Mouse (Mus musculus): ENCODE data around the gene Ccl4. TPM values are rescaled to one million over a fixed set of nuclear protein-coding genes. Genes with fewer than 3 reads are reported as not detected.

The Ccl4 gene
- 0.57 TPM in 1 of 2 replicates, not detected in the other for polyA plus RNA-seq (2016; fragmentation: Nextera tagmentation; extraction: Ambion mirVana)

DNA sequence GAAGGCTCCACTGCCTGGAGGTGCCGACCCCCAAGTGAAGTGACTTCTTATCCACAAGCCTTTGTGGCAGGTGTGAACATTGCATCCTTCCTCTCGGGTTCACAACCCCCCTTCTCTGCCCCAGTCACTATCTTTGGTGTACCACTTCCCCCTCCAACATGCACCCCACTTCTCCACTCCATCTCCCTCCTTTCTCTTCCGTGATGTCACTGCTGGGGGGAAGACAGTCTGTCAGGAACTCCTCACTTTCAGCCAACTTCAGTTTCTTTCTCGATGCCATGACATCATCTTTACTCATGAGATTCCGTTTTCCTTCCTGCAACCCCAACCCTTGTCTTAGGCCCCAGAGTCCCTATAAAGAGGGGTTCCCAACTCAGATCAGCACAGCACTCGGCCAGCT, at the start of gene Ccl4:
Ccl4 (plus strand) TSS at position 381 of the 400 bp plus-strand sequence.
- H3K27me3 ChIP-seq (ENCODE audit: low read depth, poor library complexity, severe bottlenecking): no peaks in the 10 kb centered on the region
- H3K27ac ChIP-seq (replicated peaks): no peak within 1 kb of the TSS
- H3K9me3 ChIP-seq (replicated peaks): no peaks in the 10 kb centered on the region
- no peak for DNase-seq (ENCODE audit: low spot score)
- WGBS: 88% methylated on average over 6 of the region's 6 CpGs
- H3K4me3 ChIP-seq: no peak within 1 kb of the TSS
- H3K4me1 ChIP-seq: no peaks in the 10 kb centered on the region
- H3K36me3 ChIP-seq: no peaks in the 10 kb centered on the region

DNA sequence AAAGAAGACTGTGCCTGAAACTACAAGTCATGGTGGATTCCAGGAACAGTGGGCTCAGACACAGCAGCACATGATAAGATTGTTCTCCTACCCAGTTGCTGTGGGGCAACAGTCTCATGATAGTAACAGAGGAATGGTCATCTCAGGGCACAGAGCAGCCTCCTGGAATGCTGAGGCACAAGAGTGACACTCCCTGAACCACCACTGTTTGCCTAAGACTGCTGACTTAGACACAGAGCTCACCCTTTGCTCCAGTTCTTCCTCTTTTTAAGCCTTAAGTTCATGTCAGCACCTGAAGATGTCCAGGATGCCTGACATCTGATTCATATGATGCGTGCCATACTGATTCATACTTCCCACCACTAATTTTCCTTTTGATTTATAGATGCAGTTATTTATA, 45.8 kb upstream of the Ccl4 start:
- H3K4me1 ChIP-seq: peaks cover 4% of the 10 kb centered on the region; the same call in 1 of the 2 replicates
- 92% methylated on average over 1 of the region's 1 CpGs for WGBS
- H3K27ac ChIP-seq (replicated peaks): no peak overlapping the region
- H3K27me3 ChIP-seq (ENCODE audit: low read depth, poor library complexity, severe bottlenecking): no peaks in the 10 kb centered on the region
- H3K36me3 ChIP-seq: no peaks in the 10 kb centered on the region
- no peaks in the 10 kb centered on the region for H3K9me3 ChIP-seq (replicated peaks)
- no peak overlapping the region for H3K4me3 ChIP-seq
- no peak for DNase-seq (ENCODE audit: low spot score)

DNA sequence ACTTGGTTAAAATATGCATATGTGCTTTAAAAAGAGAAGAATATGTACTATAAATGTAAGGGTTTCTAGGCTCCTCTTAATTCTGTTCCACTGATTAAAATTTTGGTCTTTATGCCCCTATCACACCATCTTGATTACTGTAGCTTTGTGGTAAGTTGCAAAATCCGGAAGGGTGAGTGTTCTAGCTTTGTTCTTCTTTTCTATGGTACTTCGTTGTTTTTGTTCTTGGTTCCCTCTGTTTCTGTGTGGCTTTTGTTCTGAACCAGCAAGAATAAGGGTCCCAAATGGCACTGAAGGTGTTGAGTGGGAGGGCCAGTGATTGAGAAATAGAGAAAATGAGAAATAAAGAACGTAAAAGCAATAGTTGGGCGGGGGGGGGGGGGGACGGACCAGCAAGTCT, 44.1 kb upstream of the Ccl4 start:
- DNase-seq (ENCODE audit: low spot score): no peak
- Histone ChIP-seq H3K4me3 (no peak overlapping the region), H3K36me3 (no peaks in the 10 kb centered on the region), H3K27ac (replicated peaks) (no peak overlapping the region), H3K9me3 (replicated peaks) (no peaks in the 10 kb centered on the region), H3K27me3 (ENCODE audit: low read depth, poor library complexity, severe bottlenecking) (no peaks in the 10 kb centered on the region), H3K4me1 (peaks cover 4% of the 10 kb centered on the region; the same call in 1 of the 2 replicates)
- WGBS: 70% methylated on average over 5 of the region's 5 CpGs

DNA sequence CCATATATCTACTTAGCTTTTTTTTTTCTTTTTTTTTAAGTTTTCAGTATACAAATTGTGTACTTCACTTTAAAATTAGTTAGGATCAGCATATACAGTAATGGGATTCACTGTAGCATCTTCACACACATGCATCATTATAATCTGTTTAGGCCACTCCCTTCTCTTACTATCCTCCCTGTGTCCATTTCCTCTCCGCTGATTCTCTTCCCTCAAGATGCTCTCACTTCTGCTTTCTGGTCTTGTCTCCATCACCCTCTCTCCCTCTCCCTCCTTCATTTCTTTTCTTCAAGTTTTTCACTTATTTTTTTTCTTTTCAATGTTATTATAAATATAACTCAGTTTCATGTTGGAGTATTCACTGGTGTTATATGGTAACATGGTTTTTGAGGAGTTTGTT, 43.3 kb upstream of the Ccl4 start:
- no peak for DNase-seq (ENCODE audit: low spot score)
- 94% methylated on average over 1 of the region's 1 CpGs for WGBS
- no peaks in the 10 kb centered on the region for H3K27me3 ChIP-seq (ENCODE audit: low read depth, poor library complexity, severe bottlenecking)
- H3K4me3 ChIP-seq: no peak overlapping the region
- no peaks in the 10 kb centered on the region for H3K9me3 ChIP-seq (replicated peaks)
- H3K36me3 ChIP-seq: no peaks in the 10 kb centered on the region
- no peak overlapping the region for H3K27ac ChIP-seq (replicated peaks)
- H3K4me1 ChIP-seq: peaks cover 4% of the 10 kb centered on the region; the same call in 1 of the 2 replicates

DNA sequence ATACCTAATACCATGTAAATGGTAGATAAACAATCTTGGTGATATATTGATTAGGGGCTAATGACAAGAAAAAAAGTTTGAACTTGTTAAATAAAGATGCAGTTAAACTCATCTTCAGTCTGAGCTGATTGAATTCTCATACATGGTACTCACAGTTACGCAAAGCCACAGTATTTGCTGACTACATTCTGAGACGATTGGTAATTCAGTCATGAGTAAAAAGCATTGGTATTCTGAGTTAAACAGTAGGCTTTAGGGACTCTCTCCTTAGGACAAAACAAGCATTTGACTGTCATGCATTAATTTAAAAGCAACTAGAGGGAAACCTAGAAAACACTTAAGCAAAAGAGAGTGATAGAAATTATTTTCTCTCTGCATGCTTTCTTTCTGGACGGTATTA, 38.8 kb upstream of the Ccl4 start:
- Histone ChIP-seq H3K4me1 (peaks cover 4% of the 10 kb centered on the region; the same call in 1 of the 2 replicates), H3K4me3 (no peak overlapping the region), H3K36me3 (no peaks in the 10 kb centered on the region), H3K9me3 (replicated peaks) (no peaks in the 10 kb centered on the region), H3K27me3 (ENCODE audit: low read depth, poor library complexity, severe bottlenecking) (no peaks in the 10 kb centered on the region), H3K27ac (replicated peaks) (no peak overlapping the region)
- WGBS: 87% methylated on average over 3 of the region's 3 CpGs
- no peak for DNase-seq (ENCODE audit: low spot score)

DNA sequence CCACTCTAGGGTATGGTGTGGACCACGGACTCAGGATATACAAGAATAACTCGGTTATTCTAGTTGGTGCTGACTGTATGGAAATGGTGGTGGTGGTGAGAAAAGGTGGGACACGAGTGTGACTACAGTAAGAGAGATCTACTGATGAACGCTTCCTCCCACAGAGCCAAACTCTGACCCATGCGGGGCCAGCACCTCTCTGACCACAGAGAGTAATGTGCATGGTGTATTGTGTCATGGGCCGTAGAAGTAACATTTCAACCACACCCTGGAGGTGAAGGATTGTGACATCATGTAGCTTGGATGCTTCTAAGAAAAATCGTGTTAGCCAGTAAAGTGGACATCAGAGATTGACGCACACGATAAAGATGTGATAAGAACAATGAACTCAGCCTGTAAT, 33.6 kb upstream of the Ccl4 start:
- no peaks in the 10 kb centered on the region for H3K9me3 ChIP-seq (replicated peaks)
- no peaks in the 10 kb centered on the region for H3K36me3 ChIP-seq
- no peak for DNase-seq (ENCODE audit: low spot score)
- H3K27ac ChIP-seq (replicated peaks): no peak overlapping the region
- no peaks in the 10 kb centered on the region for H3K4me1 ChIP-seq
- H3K4me3 ChIP-seq: no peak overlapping the region
- 89% methylated on average over 9 of the region's 9 CpGs for WGBS
- no peaks in the 10 kb centered on the region for H3K27me3 ChIP-seq (ENCODE audit: low read depth, poor library complexity, severe bottlenecking)

DNA sequence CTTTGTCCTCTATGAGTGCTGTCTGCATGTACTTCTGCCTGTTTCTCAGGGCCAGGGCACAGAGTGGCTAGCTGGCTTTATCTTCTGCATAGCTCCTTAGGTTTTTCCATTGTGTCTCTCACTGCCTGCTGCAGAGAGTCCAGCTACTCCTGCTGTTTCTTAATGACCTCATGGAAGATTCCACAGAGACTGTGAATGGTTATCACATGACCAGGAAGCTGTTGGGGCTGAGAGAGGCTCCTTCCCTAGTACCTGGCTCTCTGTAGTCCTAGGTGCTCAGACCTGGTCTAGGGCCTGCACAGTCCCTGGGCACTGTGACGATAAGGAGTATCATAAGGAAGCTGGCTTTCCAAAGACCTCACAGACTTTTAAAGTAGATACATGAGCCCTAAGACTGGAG, 31.8 kb upstream of the Ccl4 start:
- Histone ChIP-seq H3K9me3 (replicated peaks) (no peaks in the 10 kb centered on the region), H3K27ac (replicated peaks) (no peak overlapping the region), H3K36me3 (no peaks in the 10 kb centered on the region), H3K4me1 (peaks cover 3% of the 10 kb centered on the region; the same call in 1 of the 2 replicates), H3K4me3 (no peak overlapping the region), H3K27me3 (ENCODE audit: low read depth, poor library complexity, severe bottlenecking) (no peaks in the 10 kb centered on the region)
- DNase-seq (ENCODE audit: low spot score): no peak
- WGBS: 97% methylated on average over 1 of the region's 1 CpGs

DNA sequence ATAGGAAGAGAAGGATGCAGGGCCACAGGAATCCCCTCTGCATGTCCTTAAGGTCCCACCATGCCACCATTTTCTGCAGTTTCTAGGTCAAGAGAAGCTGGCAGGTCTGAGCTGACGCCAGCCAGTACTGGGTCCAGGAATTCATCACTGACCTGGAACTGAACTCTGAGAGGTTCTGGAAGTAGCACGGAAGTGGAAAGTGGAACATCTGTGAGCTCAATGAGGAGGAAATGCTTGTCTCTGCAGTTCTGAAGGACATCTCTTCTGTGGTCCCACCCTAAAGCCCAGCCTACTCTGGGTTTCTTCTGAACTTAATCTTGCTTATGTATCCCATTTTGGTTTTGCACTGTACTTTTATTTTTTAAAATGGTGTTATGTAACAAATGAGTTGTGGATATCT, 31.3 kb upstream of the Ccl4 start:
- no peaks in the 10 kb centered on the region for H3K27me3 ChIP-seq (ENCODE audit: low read depth, poor library complexity, severe bottlenecking)
- no peaks in the 10 kb centered on the region for H3K9me3 ChIP-seq (replicated peaks)
- peaks cover 3% of the 10 kb centered on the region; the same call in 1 of the 2 replicates for H3K4me1 ChIP-seq
- no peak overlapping the region for H3K27ac ChIP-seq (replicated peaks)
- WGBS: 76% methylated on average over 2 of the region's 2 CpGs
- no peaks in the 10 kb centered on the region for H3K36me3 ChIP-seq
- no peak overlapping the region for H3K4me3 ChIP-seq
- no peak for DNase-seq (ENCODE audit: low spot score)

DNA sequence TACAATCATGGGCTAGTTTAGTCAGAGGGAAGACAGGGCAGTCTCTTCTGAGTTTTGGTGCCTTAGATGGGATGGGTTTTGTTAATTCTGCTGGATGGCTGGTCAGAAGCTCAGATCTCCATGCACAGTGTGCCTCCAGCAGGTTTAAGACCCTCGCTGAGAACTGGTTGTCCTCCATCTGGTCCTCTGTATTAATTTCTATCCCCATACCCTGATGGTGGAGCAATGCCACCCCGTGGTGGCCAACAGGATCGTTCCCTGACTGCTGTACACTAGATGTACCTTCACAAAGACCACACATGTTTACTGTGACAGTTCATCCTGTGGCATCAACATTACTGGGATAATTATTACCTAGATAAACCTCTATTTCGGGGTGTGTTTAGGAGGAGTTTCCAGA, 29.6 kb upstream of the Ccl4 start:
- Histone ChIP-seq H3K36me3 (no peaks in the 10 kb centered on the region), H3K27ac (replicated peaks) (no peak overlapping the region), H3K4me3 (no peak overlapping the region), H3K9me3 (replicated peaks) (no peaks in the 10 kb centered on the region), H3K27me3 (ENCODE audit: low read depth, poor library complexity, severe bottlenecking) (no peaks in the 10 kb centered on the region), H3K4me1 (peaks cover 3% of the 10 kb centered on the region; the same call in 1 of the 2 replicates)
- no peak for DNase-seq (ENCODE audit: low spot score)
- WGBS: 73% methylated on average over 4 of the region's 4 CpGs

DNA sequence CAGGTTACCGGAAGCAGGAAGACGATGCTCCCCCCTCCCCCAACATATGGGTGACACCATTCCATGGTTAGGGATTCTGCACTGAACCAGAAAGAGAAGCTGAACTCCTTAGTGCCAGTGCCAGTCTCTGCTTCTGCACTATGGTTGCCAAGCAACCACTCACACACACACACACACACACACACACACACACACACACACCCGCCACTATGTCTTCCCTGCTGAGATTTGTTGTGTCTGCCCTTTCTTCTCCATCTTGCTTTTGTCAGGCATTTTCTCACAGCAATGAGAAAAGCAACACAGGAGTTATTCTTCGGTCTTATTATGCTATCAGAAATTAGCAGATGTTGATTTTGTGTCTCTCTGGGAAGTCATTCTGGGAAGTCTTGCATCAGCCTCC, 28.0 kb upstream of the Ccl4 start:
- H3K4me1 ChIP-seq: peaks cover 3% of the 10 kb centered on the region; the same call in 1 of the 2 replicates
- no peak overlapping the region for H3K27ac ChIP-seq (replicated peaks)
- H3K36me3 ChIP-seq: no peaks in the 10 kb centered on the region
- peak; percentile 15 for DNase-seq (ENCODE audit: low spot score)
- no peak overlapping the region for H3K4me3 ChIP-seq
- no peaks in the 10 kb centered on the region for H3K9me3 ChIP-seq (replicated peaks)
- 58% methylated on average over 4 of the region's 4 CpGs for WGBS
- no peaks in the 10 kb centered on the region for H3K27me3 ChIP-seq (ENCODE audit: low read depth, poor library complexity, severe bottlenecking)

DNA sequence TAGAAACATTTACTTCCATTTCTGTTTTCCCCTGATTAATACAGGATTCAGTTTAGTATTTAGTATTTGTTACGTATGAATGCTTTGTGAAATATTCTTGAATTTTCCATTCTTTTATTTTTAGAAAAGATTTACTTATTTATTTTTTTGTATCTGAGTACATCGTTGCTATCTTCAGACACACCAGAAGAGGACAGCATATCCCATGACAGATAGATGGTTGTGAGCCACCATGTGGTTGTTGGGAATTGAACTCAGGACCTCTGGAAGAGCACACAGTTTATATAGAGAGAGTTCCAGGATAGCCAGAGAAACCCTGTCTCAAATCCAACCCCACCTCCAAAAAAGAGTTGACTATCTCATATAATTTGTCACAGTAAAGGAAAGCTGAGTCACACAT, 27.5 kb upstream of the Ccl4 start:
- no peak for DNase-seq (ENCODE audit: low spot score)
- WGBS: 93% methylated on average over 2 of the region's 2 CpGs
- Histone ChIP-seq H3K9me3 (replicated peaks) (no peaks in the 10 kb centered on the region), H3K27ac (replicated peaks) (no peak overlapping the region), H3K4me1 (peaks cover 3% of the 10 kb centered on the region; the same call in 1 of the 2 replicates), H3K4me3 (no peak overlapping the region), H3K27me3 (ENCODE audit: low read depth, poor library complexity, severe bottlenecking) (no peaks in the 10 kb centered on the region), H3K36me3 (no peaks in the 10 kb centered on the region)

DNA sequence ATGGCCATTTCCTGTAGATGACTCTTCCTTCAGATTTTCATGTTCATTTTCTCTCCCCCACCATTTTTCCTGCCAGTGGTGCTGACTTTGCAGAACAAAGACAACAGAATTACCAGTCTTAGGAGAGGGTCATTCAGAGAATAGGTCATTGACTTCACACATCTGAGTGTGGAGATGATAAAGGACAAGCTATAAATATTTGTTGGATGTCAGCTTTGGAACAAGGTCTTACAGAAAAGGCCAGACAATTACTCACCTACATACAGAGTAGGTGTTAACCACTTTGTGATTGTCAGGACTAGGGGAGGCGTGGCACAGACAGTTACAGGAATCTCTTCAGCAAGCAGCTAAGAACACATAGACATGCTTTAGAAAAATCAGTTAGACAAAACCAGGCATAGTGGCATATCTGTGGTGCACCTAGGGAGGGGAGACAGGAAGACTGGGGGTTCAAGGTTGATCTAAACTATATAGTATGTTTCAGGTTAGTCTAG, 25.6 kb upstream of the Ccl4 start:
- Histone ChIP-seq H3K36me3 (no peaks in the 10 kb centered on the region), H3K4me1 (peaks cover 3% of the 10 kb centered on the region; the same call in 1 of the 2 replicates), H3K9me3 (replicated peaks) (no peaks in the 10 kb centered on the region), H3K27ac (replicated peaks) (no peak overlapping the region), H3K4me3 (no peak overlapping the region), H3K27me3 (ENCODE audit: low read depth, poor library complexity, severe bottlenecking) (no peaks in the 10 kb centered on the region)
- WGBS: 94% methylated on average over 1 of the region's 1 CpGs
- DNase-seq (ENCODE audit: low spot score): no peak

DNA sequence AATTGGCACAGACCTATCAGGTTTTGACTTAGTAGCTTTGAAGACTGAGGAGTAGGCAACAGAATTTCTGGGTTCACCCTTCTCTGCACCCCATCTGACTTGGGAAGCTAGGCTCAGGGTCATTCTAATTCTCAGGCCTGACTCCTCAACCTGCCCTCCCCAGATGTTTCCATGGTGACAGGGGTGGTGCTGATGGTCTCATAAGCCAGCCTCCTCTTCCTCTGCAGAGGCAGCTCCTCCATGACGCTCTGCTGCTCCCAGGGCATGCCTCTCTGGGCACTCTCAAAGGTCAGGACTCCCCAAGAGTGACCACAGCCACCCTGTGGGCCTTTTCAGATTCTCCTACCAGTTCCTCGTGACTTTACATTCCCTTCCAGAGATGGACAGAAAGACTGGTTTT, 23.4 kb upstream of the Ccl4 start:
- DNase-seq (ENCODE audit: low spot score): no peak
- no peak overlapping the region for H3K27ac ChIP-seq (replicated peaks)
- WGBS: 45% methylated on average over 2 of the region's 2 CpGs
- no peak overlapping the region for H3K4me3 ChIP-seq
- H3K27me3 ChIP-seq (ENCODE audit: low read depth, poor library complexity, severe bottlenecking): no peaks in the 10 kb centered on the region
- no peaks in the 10 kb centered on the region for H3K9me3 ChIP-seq (replicated peaks)
- H3K4me1 ChIP-seq: peaks cover 3% of the 10 kb centered on the region; the same call in 1 of the 2 replicates
- H3K36me3 ChIP-seq: no peaks in the 10 kb centered on the region

DNA sequence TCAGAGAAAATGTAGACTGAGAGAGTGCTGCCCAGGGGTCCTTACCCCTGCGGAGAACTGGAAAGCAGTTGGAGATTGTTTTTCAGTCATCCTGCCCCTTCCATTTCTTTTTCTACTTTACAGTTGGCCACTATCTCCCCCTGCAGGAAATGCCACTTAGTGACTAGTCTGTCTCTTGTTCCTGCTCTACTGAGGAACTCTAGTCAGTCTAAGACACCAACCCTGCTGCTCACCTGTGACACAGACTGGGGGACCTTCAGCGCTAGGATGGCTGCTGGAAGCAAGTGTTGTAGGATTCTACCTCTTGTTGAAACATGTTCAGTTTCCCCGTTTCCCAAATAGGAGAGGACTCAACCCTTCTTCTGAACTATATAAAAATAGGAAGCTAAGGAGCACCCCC, 22.9 kb upstream of the Ccl4 start:
- Histone ChIP-seq H3K4me1 (no peaks in the 10 kb centered on the region), H3K27me3 (ENCODE audit: low read depth, poor library complexity, severe bottlenecking) (no peaks in the 10 kb centered on the region), H3K27ac (replicated peaks) (no peak overlapping the region), H3K9me3 (replicated peaks) (no peaks in the 10 kb centered on the region), H3K4me3 (no peak overlapping the region), H3K36me3 (no peaks in the 10 kb centered on the region)
- 69% methylated on average over 3 of the region's 3 CpGs for WGBS
- no peak for DNase-seq (ENCODE audit: low spot score)

Measured in midbrain, embryonic 10.5 days (tissue).